Comparison of ENCODE assay signal across 26 mouse cellular contexts in genomic region chr15:78165292-78165691, GRCm38 (mm10). TPM values are rescaled to one million over a fixed set of nuclear protein-coding genes. Genes with fewer than 3 reads are reported as not detected.
DNase-seq lines count a peak whose midpoint lies in the region; ATAC-seq and TF ChIP-seq lines count a peak whose summit lies in the region.
"Had no signal": no experiment of that assay in that cellular context is flagged by ENCODE, and none has a peak within 500 bp of the region (broad histone marks: within the 10 kb centered on the region; RNA-seq: fewer than 3 reads in every experiment).

No protein-coding gene starts in this region.

- H3K4me1 ChIP-seq in limb, embryonic 13.5 days: no peaks in the 10 kb centered on the region
- H3K4me1 ChIP-seq in limb, embryonic 10.5 days: peaks cover 4% of the 10 kb centered on the region
- peaks cover 16% of the 10 kb centered on the region for H3K4me1 ChIP-seq in spleen, adult 2 months (ENCODE audit: control insufficient read depth, insufficient read depth, insufficient read length)
- H3K4me1 ChIP-seq: embryonic facial prominence, embryonic 12.5 days; forebrain, embryonic 12.5 days; heart, embryonic 13.5 days had no signal

- no peaks in the 10 kb centered on the region for H3K9me3 ChIP-seq in limb, embryonic 13.5 days
- H3K9me3 ChIP-seq in limb, embryonic 10.5 days (replicated peaks): no peaks in the 10 kb centered on the region
- H3K9me3 ChIP-seq: embryonic facial prominence, embryonic 12.5 days; forebrain, embryonic 12.5 days; heart, embryonic 13.5 days; hindbrain, embryonic 12.5 days had no signal

- no peak for TF ChIP-seq CTCF in spleen, adult 2 months (IDR thresholded peaks at IDR 0.05; ENCODE audit: extremely low read depth, insufficient read depth, insufficient read length, insufficient replicate concordance)

- H3K27ac ChIP-seq in limb, embryonic 13.5 days: no peak overlapping the region
- no peak overlapping the region for H3K27ac ChIP-seq in limb, embryonic 10.5 days
- H3K27ac ChIP-seq in spleen, adult 2 months (ENCODE audit: insufficient read depth, low read length): peak overlapping the region; percentile 26; the same call in 1 of the 2 replicates
- H3K27ac ChIP-seq: embryonic facial prominence, embryonic 12.5 days; forebrain, embryonic 12.5 days; heart, embryonic 13.5 days; hindbrain, embryonic 12.5 days; hindbrain, postnatal 0 days had no signal

- H3K4me2 ChIP-seq in limb, embryonic 13.5 days (replicated peaks): no peak overlapping the region
- H3K4me2 ChIP-seq: embryonic facial prominence, embryonic 12.5 days; forebrain, embryonic 12.5 days; heart, embryonic 13.5 days; hindbrain, embryonic 12.5 days had no signal

- no peak overlapping the region for H3K4me3 ChIP-seq in limb, embryonic 13.5 days
- no peak overlapping the region for H3K4me3 ChIP-seq in limb, embryonic 10.5 days
- no peak overlapping the region for H3K4me3 ChIP-seq in spleen, adult 2 months (ENCODE audit: extremely low read depth, insufficient read depth, insufficient read length)
- H3K4me3 ChIP-seq: embryonic facial prominence, embryonic 12.5 days; forebrain, embryonic 12.5 days; heart, embryonic 13.5 days; hindbrain, embryonic 12.5 days had no signal

- 81% methylated on average over 4 of the region's 4 CpGs for WGBS in limb, embryonic 13.5 days
- WGBS in limb, embryonic 10.5 days: 84% methylated on average over 4 of the region's 4 CpGs
- WGBS in spleen, adult 2 months: 27% methylated on average over 4 of the region's 4 CpGs

- no peaks in the 10 kb centered on the region for H3K27me3 ChIP-seq in limb, embryonic 13.5 days
- no peaks in the 10 kb centered on the region for H3K27me3 ChIP-seq in limb, embryonic 10.5 days (ENCODE audit: low read depth, poor library complexity, severe bottlenecking)
- H3K27me3 ChIP-seq in spleen, adult 2 months (ENCODE audit: control insufficient read depth, insufficient read depth, low read length): no peaks in the 10 kb centered on the region
- H3K27me3 ChIP-seq: embryonic facial prominence, embryonic 12.5 days; forebrain, embryonic 12.5 days; heart, embryonic 13.5 days; hindbrain, embryonic 12.5 days had no signal

- DNase-seq in limb, embryonic 10.5 days (ENCODE audit: low spot score): no peak
- peak; percentile 76 to 83 for DNase-seq in B cell, adult 2 months
- DNase-seq in spleen, adult 2 months (ENCODE audit: low read depth in 1 of 2, low spot score in 2 of 2): peak; percentile 63 to 73
- no peak for DNase-seq in retina, embryonic 14.5 days (ENCODE audit: low spot score)
- DNase-seq in frontal cortex, postnatal 14 days (ENCODE audit: low spot score in 2 of 2): no peak
- DNase-seq in kidney, adult 18-20 months: no peak
- DNase-seq: adrenal gland, adult 2 months; cerebellum, adult 11 months; cerebellum, adult 8-10 months; cerebellum, postnatal 14 days; embryo, embryonic 11 days; gastrocnemius, postnatal 14 days; heart, postnatal 36 days had no signal

- no peak for ATAC-seq in limb, embryonic 13.5 days (ENCODE audit: low FRiP score, low read depth)
- ATAC-seq in monocyte, adult 5-6 weeks (replicated peaks; ENCODE audit: insufficient number of reproducible peaks, low FRiP score, low TSS enrichment, poor library complexity, severe bottlenecking): peak; percentile 48
- ATAC-seq: forebrain, embryonic 16.5 days; hindbrain, postnatal 0 days had no signal

- H3K9ac ChIP-seq in limb, embryonic 13.5 days: 0 out of 2 replicates have a peak overlapping the region, but pooled peaks have one; percentile 13
- H3K9ac ChIP-seq: embryonic facial prominence, embryonic 12.5 days; forebrain, embryonic 12.5 days; heart, embryonic 13.5 days; hindbrain, embryonic 12.5 days had no signal

- H3K36me3 ChIP-seq in limb, embryonic 13.5 days: peaks cover 55% of the 10 kb centered on the region
- peaks cover 62% of the 10 kb centered on the region for H3K36me3 ChIP-seq in limb, embryonic 10.5 days
- H3K36me3 ChIP-seq in spleen, adult 2 months (ENCODE audit: control insufficient read depth, insufficient read depth, low read length): no peaks in the 10 kb centered on the region; the same call in 1 of the 2 replicates

- TF ChIP-seq POLR2A in spleen, adult 2 months (IDR thresholded peaks at IDR 0.05; ENCODE audit: low read depth, low read length): no peak

RNA-seq across cellular contexts. Expression of gene Ift27, which starts 8.6 kb away (rescaled TPM):
- polyA plus RNA-seq in limb, embryonic 13.5 days (2015; fragmentation: Nextera tagmentation; extraction: Ambion mirVana): 91.1 and 98.3 TPM in 2 replicates
- 121 and 122 TPM in 2 replicates for polyA plus RNA-seq in limb, embryonic 10.5 days (2016; fragmentation: Nextera tagmentation; extraction: Ambion mirVana)
- 3.5 to 8.9 TPM (median 4.7 TPM) in 3 replicates for total RNA-seq in monocyte, adult 5-6 weeks (2017)
- polyA plus RNA-seq in spleen, adult 2 months (2012; rRNA removed): 27.5 and 46.2 TPM in 2 replicates

RNA-seq across cellular contexts. Expression of gene Pvalb, which starts 40.9 kb away (rescaled TPM):
- 0.15 TPM in 1 of 2 replicates, not detected in the other for polyA plus RNA-seq in limb, embryonic 13.5 days (2015; fragmentation: Nextera tagmentation; extraction: Ambion mirVana)
- not detected in 2 replicates for polyA plus RNA-seq in limb, embryonic 10.5 days (2016; fragmentation: Nextera tagmentation; extraction: Ambion mirVana)
- 0.49 TPM in 1 of 3 replicates, not detected in the others for total RNA-seq in monocyte, adult 5-6 weeks (2017)
- not detected in 2 replicates for polyA plus RNA-seq in spleen, adult 2 months (2012; rRNA removed)
- total RNA-seq: adrenal gland, adult 2 months; common myeloid progenitor, adult 5-6 weeks had no signal
- polyA plus RNA-seq: adrenal gland, adult 2 months; forebrain, embryonic 12.5 days; forebrain, embryonic 16.5 days had no signal

RNA-seq across cellular contexts. Expression of gene Cacng2, which starts 45.5 kb away (rescaled TPM):
- polyA plus RNA-seq in limb, embryonic 13.5 days (2015; fragmentation: Nextera tagmentation; extraction: Ambion mirVana): 0.06 TPM in 1 of 2 replicates, not detected in the other
- not detected in 2 replicates for polyA plus RNA-seq in limb, embryonic 10.5 days (2016; fragmentation: Nextera tagmentation; extraction: Ambion mirVana)
- total RNA-seq in monocyte, adult 5-6 weeks (2017): not detected in 3 replicates
- polyA plus RNA-seq in spleen, adult 2 months (2012; rRNA removed): not detected in 2 replicates
- total RNA-seq: common myeloid progenitor, adult 5-6 weeks; gastrocnemius, adult 18-20 months; gastrocnemius, postnatal 14 days; heart, adult 8-10 months; heart, postnatal 36 days had no signal
- polyA plus RNA-seq: gonadal fat pad, adult 2 months; heart, embryonic 13.5 days; heart, postnatal 0 days had no signal

Comparison
In these comparisons a context has a peak if more than half of its experiments do, and no peak if none do; other contexts are left out.
1. DNase-seq: peak in B cell, adult 2 months (2 of 2) and spleen, adult 2 months (2 of 2); none in limb, embryonic 10.5 days (single experiment), retina, embryonic 14.5 days (single experiment), frontal cortex, postnatal 14 days (0 of 2) and kidney, adult 18-20 months (single experiment).